Mouse (Mus musculus) retina, embryonic 14.5 days (tissue): ENCODE measurements around the gene Gm15737.
A peak's percentile ranks its signal among the peaks of the same experiment; 100 is the strongest.

ENCODE experiments used
- DNase-seq: peaks from one replicate; pipeline ENCODE4 v3.0.0-alpha.2; 2015; ENCODE audit warnings: low spot score

Gene Gm15737

DNA sequence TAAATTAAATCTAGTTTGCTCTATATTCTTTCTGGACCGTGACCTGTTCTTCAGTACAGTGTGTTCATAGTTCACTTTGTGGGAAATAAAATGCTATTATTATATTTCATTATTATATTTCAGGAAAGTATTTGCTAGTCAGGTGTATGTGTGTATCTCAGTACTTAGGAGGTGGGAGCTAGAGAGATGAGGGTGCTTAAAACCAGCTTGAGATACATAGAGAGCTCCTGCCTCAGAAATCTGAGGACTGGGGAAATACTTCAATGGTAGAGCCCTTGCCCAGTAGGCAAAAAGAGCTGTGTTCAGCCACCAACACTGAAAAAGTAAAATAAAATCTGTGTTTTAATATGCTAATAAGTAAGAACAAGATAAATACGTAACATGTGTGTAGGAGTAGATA is 6.2 kb downstream of the Gm15737 start:
- DNase-seq = no peak

- no peak for DNase-seq
Measured at GRCm38 (mm10) chr6:92876121-92876520, 7.0 kb downstream of the Gm15737 start.

- no peak for DNase-seq
Measured at GRCm38 (mm10) chr6:92877236-92877635, 8.1 kb downstream of the Gm15737 start.

DNA sequence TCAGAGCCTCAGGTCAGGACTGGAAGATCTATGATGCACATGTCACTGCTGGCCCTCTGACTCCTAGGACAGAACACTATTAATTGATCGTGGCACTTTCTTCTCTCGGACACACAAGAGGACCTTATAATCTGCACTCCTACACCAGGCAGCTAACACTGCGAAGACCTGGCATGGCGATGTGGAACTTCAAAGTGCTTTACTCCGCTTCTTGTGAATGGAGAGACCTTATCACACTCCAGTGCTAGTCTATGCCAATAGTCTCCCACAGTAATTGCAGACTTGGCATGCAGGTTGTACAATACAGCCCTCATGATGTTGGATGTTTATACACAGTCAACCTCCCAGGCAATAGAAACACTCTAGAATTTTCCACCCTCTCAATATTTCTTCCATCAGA is 9.6 kb downstream of the Gm15737 start:
- no peak for DNase-seq

- no peak for DNase-seq
Measured at GRCm38 (mm10) chr6:92879700-92880265, 10.6 kb downstream of the Gm15737 start.

- no peak for DNase-seq
Measured at GRCm38 (mm10) chr6:92882446-92882845, 13.3 kb downstream of the Gm15737 start.

GRCm38 (mm10) chr6:92883131-92883900 is 14.2 kb downstream of the Gm15737 start:
- DNase-seq = peak; percentile 39

DNA sequence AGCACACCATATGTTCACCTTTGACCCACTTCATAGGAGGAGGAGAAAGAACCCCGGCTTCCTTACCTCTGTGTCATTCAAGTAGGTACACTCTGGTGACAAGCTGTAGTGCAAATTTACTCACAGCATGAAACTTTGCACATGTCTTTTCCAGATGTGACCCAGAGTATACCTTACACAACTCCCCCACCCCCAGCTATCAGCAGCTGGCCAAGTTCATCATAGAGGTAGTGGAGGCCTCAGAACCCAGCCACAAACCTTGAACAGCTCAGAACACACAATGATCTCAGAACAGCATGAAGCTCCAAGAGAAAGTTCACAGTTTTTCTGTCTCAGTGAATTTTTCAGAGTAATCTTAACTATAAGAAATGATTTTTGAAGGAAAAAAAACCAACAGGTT is 22.4 kb downstream of the Gm15737 start:
- no peak for DNase-seq

DNA sequence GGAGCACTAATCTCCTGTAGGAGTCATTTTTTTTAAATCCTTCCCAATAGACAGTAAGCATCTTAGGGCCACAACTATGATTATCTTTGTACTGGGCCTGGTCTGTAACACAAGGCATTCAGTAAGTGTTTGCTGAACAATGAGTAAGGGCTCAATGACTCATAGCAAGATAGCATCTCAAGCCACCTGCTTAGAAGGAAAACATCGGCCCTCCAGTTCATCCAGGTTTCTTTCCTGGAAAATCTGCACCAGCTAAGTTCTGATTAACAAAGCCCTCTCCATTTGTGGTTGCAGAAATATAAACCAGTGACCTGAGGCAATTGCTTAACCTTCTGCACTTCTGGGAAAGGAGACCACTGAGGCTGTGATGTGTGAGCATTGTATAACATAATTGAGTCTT is 34.9 kb downstream of the Gm15737 start:
- no peak for DNase-seq

GRCm38 (mm10) chr6:92904491-92904890 is 35.3 kb downstream of the Gm15737 start:
- DNase-seq = no peak

- no peak for DNase-seq
Measured at GRCm38 (mm10) chr6:92905922-92906321, 36.8 kb downstream of the Gm15737 start.

DNA sequence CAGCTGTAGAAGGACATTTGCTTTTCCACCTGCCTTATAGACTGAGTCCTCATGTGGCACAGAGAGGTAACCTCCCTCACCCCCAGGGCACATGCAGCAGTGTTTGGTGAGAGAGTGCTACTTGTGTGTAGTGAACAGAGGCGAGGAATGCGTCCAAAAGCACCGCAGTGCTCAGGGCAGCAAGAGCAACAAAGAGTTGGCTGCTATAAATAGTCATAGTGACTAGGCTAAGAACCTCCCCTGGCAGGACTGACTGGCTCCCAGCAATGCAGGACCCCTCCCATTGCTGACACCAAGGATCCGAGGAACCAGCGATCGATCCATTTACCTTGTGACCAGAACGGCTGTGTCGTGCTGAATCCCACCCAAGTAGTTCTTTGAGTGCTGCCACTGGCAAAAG is 40.2 kb downstream of the Gm15737 start:
- no peak for DNase-seq

DNA sequence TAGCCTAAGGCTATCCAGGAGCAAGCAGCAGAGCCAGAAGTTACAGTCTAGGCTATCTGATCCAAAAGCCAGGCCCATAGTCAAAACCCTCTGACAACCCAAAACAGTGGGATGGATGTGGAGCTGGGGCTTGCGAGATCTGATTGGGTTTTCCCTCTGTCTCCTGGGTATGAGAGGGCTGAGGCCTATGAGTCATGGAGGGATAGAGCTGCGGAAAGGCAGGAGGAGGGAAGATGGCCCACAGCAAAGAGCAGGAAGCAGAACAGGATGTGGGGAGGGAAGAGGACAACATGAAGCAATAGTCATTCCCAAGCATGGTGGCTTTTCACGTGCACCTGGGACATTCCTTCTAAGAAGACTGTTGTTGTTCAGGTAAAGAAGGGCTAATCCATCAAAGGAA is 41.5 kb downstream of the Gm15737 start:
- DNase-seq = no peak

DNA sequence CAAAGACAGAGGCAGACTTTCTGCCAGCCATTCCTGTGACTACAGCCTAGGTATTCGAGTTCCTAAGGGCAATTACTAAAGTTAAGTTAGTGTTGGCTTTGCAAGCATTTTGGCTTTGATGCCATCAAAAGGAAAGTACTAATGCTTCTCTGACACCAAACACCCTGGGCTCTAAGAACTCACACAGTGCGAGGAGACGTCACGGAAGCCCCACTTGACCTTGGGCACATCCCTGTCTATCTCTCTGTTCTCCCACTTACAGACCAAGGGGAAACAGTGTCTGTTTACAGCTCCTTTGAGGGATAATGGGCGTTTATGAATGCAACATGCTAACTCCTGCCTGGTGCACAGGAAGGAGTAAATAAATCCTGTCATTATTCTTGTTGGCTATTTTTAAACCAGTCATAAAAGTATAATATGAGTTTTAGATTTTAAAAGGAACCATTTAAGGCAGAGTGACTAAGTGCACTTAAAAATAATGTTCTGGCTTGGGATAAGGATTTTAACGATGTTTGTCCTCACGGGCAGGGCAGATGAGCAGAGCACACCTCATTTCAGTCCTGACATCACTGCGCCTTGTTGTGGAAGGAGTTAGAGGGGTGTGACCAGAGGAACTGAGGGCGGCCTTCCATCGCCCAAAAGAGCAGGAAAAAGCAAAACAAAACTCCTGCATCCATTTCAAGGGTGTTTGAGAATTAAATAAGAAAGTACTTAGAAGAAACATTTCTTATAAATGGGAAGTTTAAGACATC is 52.0 kb downstream of the Gm15737 start:
- DNase-seq = no peak

- DNase-seq = no peak
Measured at GRCm38 (mm10) chr6:92921843-92922242, 52.7 kb downstream of the Gm15737 start.

DNA sequence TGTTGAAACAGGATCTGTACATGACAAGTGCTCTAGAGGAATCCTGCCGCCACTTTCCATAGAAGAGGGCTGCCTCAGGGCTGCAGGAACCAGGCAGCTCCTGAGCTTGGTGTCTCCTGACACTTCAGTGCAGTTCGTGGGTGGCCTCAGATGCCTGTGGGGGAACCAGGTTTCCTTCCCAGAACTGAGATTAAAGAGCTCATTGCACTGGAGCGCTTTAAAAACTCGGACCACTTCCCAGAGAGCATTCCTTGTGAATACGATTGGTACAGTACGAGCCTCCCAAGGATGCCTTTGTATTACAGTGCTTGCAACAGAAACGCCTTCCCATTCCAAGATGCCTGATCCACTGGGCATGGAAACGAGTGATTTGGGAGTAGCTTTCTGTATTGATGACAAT is 55.4 kb downstream of the Gm15737 start:
- DNase-seq = no peak

DNA sequence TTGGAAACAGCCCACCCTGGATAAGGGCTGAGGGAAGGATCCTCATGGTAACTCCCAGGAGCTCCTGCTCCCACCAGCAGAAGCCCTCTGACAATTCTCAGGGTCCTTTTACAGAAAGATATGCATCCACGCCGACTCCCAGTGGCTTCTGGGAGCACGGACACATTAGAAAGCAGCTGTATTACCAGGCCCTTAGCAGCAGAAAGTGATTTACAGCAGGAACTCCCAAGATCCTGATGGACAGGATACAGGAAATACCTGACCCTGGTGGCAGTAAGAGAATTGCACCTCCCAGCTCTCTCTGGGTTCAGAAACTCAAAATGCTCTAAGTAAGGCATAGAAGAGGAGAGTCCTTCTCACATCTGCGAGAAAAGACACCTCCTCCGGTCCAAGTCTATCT is 59.1 kb downstream of the Gm15737 start:
- no peak for DNase-seq
